Mouse (Mus musculus) hindbrain, postnatal 0 days (tissue): Measurements from ENCODE around the gene Itgb1. TPM values are rescaled to one million over a fixed set of nuclear protein-coding genes. Genes with fewer than 3 reads are reported as not detected.

Experiments used
- ATAC-seq: fragments of 200-750 bp; cut with Nextera tagmentation; 2 replicates; pipeline ENCODE4 v1.8.0; 2017; ENCODE audit warnings: mild to moderate bottlenecking, moderate TSS enrichment, moderate library complexity
- DNase-seq: peaks from one replicate; pipeline ENCODE4 v3.0.0-alpha.2; 2015; ENCODE audit warnings: low spot score
- H3K27ac ChIP-seq: fragments of 300-500 bp; sonication (generic); 2 replicates; pipeline ENCODE4 v1.5.1; 2014; ENCODE audit warnings: mild to moderate bottlenecking
- H3K27me3 ChIP-seq: fragments of 300-500 bp; sonication (generic); 2 replicates; pipeline ENCODE4 v1.6.1; 2014; ENCODE audit warnings: low read length, mixed read lengths; ENCODE audit not compliant: insufficient read depth
- H3K36me3 ChIP-seq: fragments of 300-500 bp; sonication (generic); 2 replicates; pipeline ENCODE4 v1.6.1; 2014; ENCODE audit warnings: low read length, mixed read lengths; ENCODE audit not compliant: insufficient read depth
- H3K4me1 ChIP-seq: fragments of 300-500 bp; sonication (generic); 2 replicates; pipeline ENCODE4 v1.6.1; 2014; ENCODE audit warnings: antibody characterized with exemption, low read length, mixed read lengths; ENCODE audit not compliant: insufficient read depth
- H3K4me2 ChIP-seq: fragments of 300-500 bp; sonication (generic); 2 replicates; pipeline ENCODE4 v1.6.1; 2014; ENCODE audit warnings: low read depth, mild to moderate bottlenecking, low read length, moderate library complexity, mixed read lengths
- H3K4me3 ChIP-seq: fragments of 300-500 bp; sonication (generic); 2 replicates; pipeline ENCODE4 v1.5.1; 2014; ENCODE audit warnings: low read length
- H3K9ac ChIP-seq: fragments of 300-500 bp; sonication (generic); replicated peaks from 2 replicates; pipeline ENCODE4 v1.6.1; 2014; ENCODE audit warnings: mild to moderate bottlenecking, low read length, moderate library complexity, mixed read lengths
- H3K9me3 ChIP-seq: fragments of 300-500 bp; sonication (generic); 2 replicates; pipeline ENCODE4 v1.6.1; 2016; ENCODE audit warnings: low read length, mixed read lengths
- CTCF ChIP-seq: IDR thresholded peaks from 2 replicates; pipeline ENCODE4 v1.5.1; 2016; ENCODE audit warnings: antibody characterized with exemption, control low read depth, low read depth
- WGBS: fragments of 180-500 bp; shearing (Covaris S2); extraction: QIAGEN DNeasy Blood & Tissue Kit; methylation state at CpG from one replicate; pipeline ENCODE4 v1.1.7; 2014; 5-methylcytosine and 5-hydroxymethylcytosine counted together
- polyA plus RNA-seq: library from polyadenylated mRNA; unstranded; fragments of >200 nt; fragmentation: Nextera tagmentation; extraction: Ambion mirVana; gene quantifications from 2 replicates; pipeline ENCODE4 v1.2.1, GENCODE M21; 2015
- total RNA-seq: library from RNA; depleted of rRNA; stranded (reverse); fragments of >200 nt; gene quantifications from 2 replicates; pipeline ENCODE4 v1.2.3, GENCODE M21; 2014; rRNA removed

Gene Itgb1
- 59.1 and 61.5 TPM in 2 replicates for total RNA-seq
- 70.8 and 75.7 TPM in 2 replicates for polyA plus RNA-seq

- peak; percentile 97 for ATAC-seq
- Histone ChIP-seq H3K27ac (peak within 1 kb of the TSS; percentile 100), H3K4me3 (peak within 1 kb of the TSS; percentile 96), H3K4me1 (peaks cover 22% of the 10 kb centered on the region; the same call in 1 of the 2 replicates), H3K9me3 (no peaks in the 10 kb centered on the region), H3K36me3 (no peaks in the 10 kb centered on the region), H3K4me2 (peak within 1 kb of the TSS; percentile 79), H3K27me3 (no peaks in the 10 kb centered on the region), H3K9ac (peak within 1 kb of the TSS; percentile 97)
- TF ChIP-seq CTCF = peak; percentile 47
- under 1% methylated on average over 102 of the region's 113 CpGs for WGBS
- DNase-seq = peak; percentile 96
Measured at GRCm38 (mm10) chr8:128685507-128686428, at the start of gene Itgb1. Gene Itgb1 (plus strand): TSS chr8:128685654.

DNA sequence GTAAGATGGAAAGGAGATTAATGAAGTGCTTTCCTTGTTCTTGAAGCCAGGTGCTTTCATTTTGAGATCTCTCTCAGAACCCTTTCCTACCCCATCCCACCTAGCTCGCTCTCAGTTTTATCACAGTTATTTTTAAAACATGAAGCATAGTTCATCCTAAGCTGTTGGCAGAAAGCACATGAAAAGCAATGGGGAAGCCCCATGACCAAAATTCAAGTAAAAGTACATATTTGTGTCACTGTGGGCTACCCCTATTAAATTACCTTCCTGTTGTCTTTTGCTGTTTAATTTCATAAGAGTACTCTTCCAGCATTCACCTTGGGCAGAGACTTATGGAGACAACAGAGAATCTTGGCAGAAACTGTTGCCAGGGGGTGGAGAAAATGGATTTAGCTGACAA lies 42.4 kb upstream of the Itgb1 start:
- Histone ChIP-seq H3K9ac (no peak overlapping the region), H3K4me2 (no peak overlapping the region), H3K36me3 (no peaks in the 10 kb centered on the region), H3K27ac (no peak overlapping the region), H3K4me1 (no peaks in the 10 kb centered on the region), H3K9me3 (no peaks in the 10 kb centered on the region), H3K4me3 (no peak overlapping the region), H3K27me3 (no peaks in the 10 kb centered on the region)
- ATAC-seq (no peak), DNase-seq (no peak)
- 84% methylated on average over 1 of the region's 1 CpGs for WGBS
- TF ChIP-seq CTCF = no peak

GRCm38 (mm10) chr8:128645452-128645851 lies 40.0 kb upstream of the Itgb1 start:
- H3K4me1 ChIP-seq = no peaks in the 10 kb centered on the region

DNA sequence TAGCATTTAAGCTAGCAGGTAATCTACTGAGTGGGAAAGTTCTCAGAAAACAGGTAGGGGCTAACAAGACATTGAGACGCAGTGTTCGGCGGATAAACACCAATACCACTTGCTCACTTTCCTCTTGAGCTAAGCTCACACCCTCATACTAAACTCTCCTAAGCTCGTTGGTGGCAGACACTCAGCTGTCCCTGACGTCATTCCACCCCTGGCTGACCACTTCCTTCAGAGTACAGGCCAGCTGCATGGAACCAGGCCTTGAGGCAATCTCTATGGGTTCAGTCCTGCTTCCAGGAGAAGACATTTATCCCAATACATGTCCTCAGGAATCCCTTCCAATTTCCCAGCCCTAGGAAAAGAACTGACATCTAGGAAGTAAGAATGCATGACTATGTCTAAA lies 39.0 kb upstream of the Itgb1 start:
- Histone ChIP-seq H3K36me3 (no peaks in the 10 kb centered on the region), H3K27ac (no peak overlapping the region), H3K27me3 (no peaks in the 10 kb centered on the region), H3K4me2 (no peak overlapping the region), H3K4me3 (no peak overlapping the region), H3K9ac (no peak overlapping the region), H3K9me3 (no peaks in the 10 kb centered on the region), H3K4me1 (no peaks in the 10 kb centered on the region)
- 83% methylated on average over 5 of the region's 5 CpGs for WGBS
- ATAC-seq (no peak), DNase-seq (no peak)
- TF ChIP-seq CTCF = no peak

More at GRCm38 (mm10) chr8:128645452-128645851, 40.0 kb upstream of the Itgb1 start:
- Histone ChIP-seq H3K9ac (no peak overlapping the region), H3K9me3 (no peaks in the 10 kb centered on the region), H3K27ac (no peak overlapping the region), H3K36me3 (no peaks in the 10 kb centered on the region), H3K4me3 (no peak overlapping the region), H3K4me2 (no peak overlapping the region), H3K27me3 (no peaks in the 10 kb centered on the region)
- DNase-seq (no peak), ATAC-seq (no peak)
- no peak for TF ChIP-seq CTCF

- Histone ChIP-seq H3K27ac (no peak overlapping the region), H3K4me2 (no peak overlapping the region), H3K27me3 (no peaks in the 10 kb centered on the region), H3K36me3 (no peaks in the 10 kb centered on the region), H3K9me3 (no peaks in the 10 kb centered on the region), H3K4me3 (no peak overlapping the region), H3K4me1 (no peaks in the 10 kb centered on the region), H3K9ac (no peak overlapping the region)
- ATAC-seq (no peak), DNase-seq (no peak)
- no peak for TF ChIP-seq CTCF
Measured at GRCm38 (mm10) chr8:128648071-128648470, 37.4 kb upstream of the Itgb1 start.

- DNase-seq (no peak), ATAC-seq (no peak)
- Histone ChIP-seq H3K27ac (no peak overlapping the region), H3K9me3 (no peaks in the 10 kb centered on the region), H3K4me2 (no peak overlapping the region), H3K36me3 (no peaks in the 10 kb centered on the region), H3K9ac (no peak overlapping the region), H3K4me1 (no peaks in the 10 kb centered on the region), H3K27me3 (no peaks in the 10 kb centered on the region), H3K4me3 (no peak overlapping the region)
- 93% methylated on average over 2 of the region's 2 CpGs for WGBS
- no peak for TF ChIP-seq CTCF
Measured at GRCm38 (mm10) chr8:128650331-128650855, 35.1 kb upstream of the Itgb1 start.
